Mouse (Mus musculus): ENCODE measurements at regions not wholly inside any gene's neighbourhood (a gene's known extent, or its start where the extent isn't known, plus 50 kb on each side); places are given as distances from the start of the nearest gene placed in this dataset.

- ATAC-seq (ENCODE audit: insufficient read depth, low FRiP score, low read depth) = no peak
- Histone ChIP-seq H3K4me3 (replicated peaks) (no peak overlapping the region), H3K4me1 (no peaks in the 10 kb centered on the region), H3K27me3 (replicated peaks) (no peaks in the 10 kb centered on the region), H3K27ac (no peak overlapping the region), H3K36me3 (no peaks in the 10 kb centered on the region), H3K9ac (no peak overlapping the region), H3K4me2 (no peak overlapping the region), H3K9me3 (no peaks in the 10 kb centered on the region)
- 48% methylated on average over 2 of the region's 2 CpGs for WGBS
Measured at GRCm38 (mm10) chr1:130309746-130310145, 113.1 kb downstream of the Cd55b start.

GRCm38 (mm10) chr1:130301828-130302386 lies 120.9 kb downstream of the Cd55b start:
- Histone ChIP-seq H3K9ac (no peak overlapping the region), H3K36me3 (no peaks in the 10 kb centered on the region), H3K4me2 (no peak overlapping the region), H3K4me3 (replicated peaks) (no peak overlapping the region), H3K27ac (no peak overlapping the region), H3K27me3 (replicated peaks) (no peaks in the 10 kb centered on the region), H3K9me3 (no peaks in the 10 kb centered on the region), H3K4me1 (0 out of 2 replicates have a peak, but pooled peaks cover 3% of the 10 kb centered on the region)
- ATAC-seq (ENCODE audit: insufficient read depth, low FRiP score, low read depth) = no peak
- 63% methylated on average over 11 of the region's 11 CpGs for WGBS

GRCm38 (mm10) chr1:130300065-130300815 lies 122.6 kb downstream of the Cd55b start:
- Histone ChIP-seq H3K36me3 (no peaks in the 10 kb centered on the region), H3K4me1 (0 out of 2 replicates have a peak, but pooled peaks cover 3% of the 10 kb centered on the region), H3K4me3 (replicated peaks) (peak overlapping the region; percentile 19; the same call in 1 of the 2 replicates), H3K9ac (no peak overlapping the region), H3K27me3 (replicated peaks) (no peaks in the 10 kb centered on the region), H3K4me2 (peak overlapping the region; percentile 38), H3K9me3 (no peaks in the 10 kb centered on the region), H3K27ac (no peak overlapping the region)
- 13% methylated on average over 13 of the region's 13 CpGs for WGBS
- ATAC-seq (ENCODE audit: insufficient read depth, low FRiP score, low read depth) = peak; percentile 70; the same call in 1 of the 2 replicates

GRCm38 (mm10) chr1:130299641-130300040 lies 123.2 kb downstream of the Cd55b start:
- H3K4me1 ChIP-seq = 0 out of 2 replicates have a peak, but pooled peaks cover 3% of the 10 kb centered on the region
- H3K36me3 ChIP-seq = no peaks in the 10 kb centered on the region
- H3K4me2 ChIP-seq = peak overlapping the region; percentile 38
- H3K4me3 ChIP-seq (replicated peaks) = peak overlapping the region; percentile 19; the same call in 1 of the 2 replicates
- no peaks in the 10 kb centered on the region for H3K9me3 ChIP-seq
- no peak overlapping the region for H3K9ac ChIP-seq
- 15% methylated on average over 4 of the region's 4 CpGs for WGBS
- H3K27ac ChIP-seq = no peak overlapping the region
- no peak for ATAC-seq (ENCODE audit: insufficient read depth, low FRiP score, low read depth)
- H3K27me3 ChIP-seq (replicated peaks) = no peaks in the 10 kb centered on the region

- H3K27ac ChIP-seq = no peak overlapping the region
- H3K4me1 ChIP-seq = 0 out of 2 replicates have a peak, but pooled peaks cover 3% of the 10 kb centered on the region
- H3K4me2 ChIP-seq = no peak overlapping the region
- ATAC-seq (ENCODE audit: insufficient read depth, low FRiP score, low read depth) = peak; percentile 60; the same call in 1 of the 2 replicates
- H3K36me3 ChIP-seq = no peaks in the 10 kb centered on the region
- H3K9ac ChIP-seq = no peak overlapping the region
- no peaks in the 10 kb centered on the region for H3K9me3 ChIP-seq
- 34% methylated on average over 3 of the region's 3 CpGs for WGBS
- no peaks in the 10 kb centered on the region for H3K27me3 ChIP-seq (replicated peaks)
- H3K4me3 ChIP-seq (replicated peaks) = no peak overlapping the region
Measured at GRCm38 (mm10) chr1:130299069-130299468, 123.7 kb downstream of the Cd55b start.

- H3K27me3 ChIP-seq (replicated peaks) = no peaks in the 10 kb centered on the region
Measured at GRCm38 (mm10) chr1:130298636-130299035, 124.2 kb downstream of the Cd55b start.

GRCm38 (mm10) chr1:130297471-130297870 lies 125.3 kb downstream of the Cd55b start:
- no peaks in the 10 kb centered on the region for H3K9me3 ChIP-seq
- H3K9ac ChIP-seq = no peak overlapping the region
- ATAC-seq (ENCODE audit: insufficient read depth, low FRiP score, low read depth) = no peak
- H3K36me3 ChIP-seq = no peaks in the 10 kb centered on the region
- WGBS = 70% methylated on average over 2 of the region's 2 CpGs
- 0 out of 2 replicates have a peak, but pooled peaks cover 3% of the 10 kb centered on the region for H3K4me1 ChIP-seq
- H3K27me3 ChIP-seq (replicated peaks) = no peaks in the 10 kb centered on the region
- H3K4me3 ChIP-seq (replicated peaks) = no peak overlapping the region
- no peak overlapping the region for H3K4me2 ChIP-seq
- H3K27ac ChIP-seq = no peak overlapping the region

More at GRCm38 (mm10) chr1:130298636-130299035, 124.2 kb downstream of the Cd55b start:
- Histone ChIP-seq H3K27ac (no peak overlapping the region), H3K36me3 (no peaks in the 10 kb centered on the region), H3K4me1 (0 out of 2 replicates have a peak, but pooled peaks cover 3% of the 10 kb centered on the region), H3K4me2 (no peak overlapping the region), H3K9ac (no peak overlapping the region), H3K4me3 (replicated peaks) (no peak overlapping the region), H3K9me3 (no peaks in the 10 kb centered on the region)
- 86% methylated on average over 1 of the region's 1 CpGs for WGBS
- ATAC-seq (ENCODE audit: insufficient read depth, low FRiP score, low read depth) = no peak

GRCm38 (mm10) chr1:130285882-130286281 lies 136.9 kb downstream of the Cd55b start:
- ATAC-seq (ENCODE audit: insufficient read depth, low FRiP score, low read depth) = no peak
- WGBS = 64% methylated on average over 6 of the region's 6 CpGs
- H3K27ac ChIP-seq = no peak overlapping the region

GRCm38 (mm10) chr1:130282153-130282552 lies 140.7 kb downstream of the Cd55b start:
- H3K36me3 ChIP-seq = no peaks in the 10 kb centered on the region
- no peak overlapping the region for H3K4me2 ChIP-seq
- no peak for ATAC-seq (ENCODE audit: insufficient read depth, low FRiP score, low read depth)
- H3K27ac ChIP-seq = no peak overlapping the region
- no peak overlapping the region for H3K4me3 ChIP-seq (replicated peaks)
- no peaks in the 10 kb centered on the region for H3K9me3 ChIP-seq
- no peak overlapping the region for H3K9ac ChIP-seq
- H3K27me3 ChIP-seq (replicated peaks) = no peaks in the 10 kb centered on the region
- WGBS = 51% methylated on average over 3 of the region's 3 CpGs
- no peaks in the 10 kb centered on the region for H3K4me1 ChIP-seq

More at GRCm38 (mm10) chr1:130285882-130286281, 136.9 kb downstream of the Cd55b start:
- H3K4me3 ChIP-seq (replicated peaks) = no peak overlapping the region
- H3K4me2 ChIP-seq = no peak overlapping the region
- no peaks in the 10 kb centered on the region for H3K36me3 ChIP-seq
- no peak overlapping the region for H3K9ac ChIP-seq
- no peaks in the 10 kb centered on the region for H3K27me3 ChIP-seq (replicated peaks)
- H3K9me3 ChIP-seq = no peaks in the 10 kb centered on the region
- H3K4me1 ChIP-seq = no peaks in the 10 kb centered on the region

GRCm38 (mm10) chr1:130279180-130279579 lies 143.6 kb downstream of the Cd55b start:
- Histone ChIP-seq H3K4me1 (no peaks in the 10 kb centered on the region), H3K4me2 (no peak overlapping the region), H3K27ac (no peak overlapping the region), H3K27me3 (replicated peaks) (no peaks in the 10 kb centered on the region), H3K9me3 (no peaks in the 10 kb centered on the region), H3K36me3 (no peaks in the 10 kb centered on the region), H3K4me3 (replicated peaks) (no peak overlapping the region), H3K9ac (no peak overlapping the region)
- ATAC-seq (ENCODE audit: insufficient read depth, low FRiP score, low read depth) = no peak

GRCm38 (mm10) chr1:130278000-130278536 lies 144.7 kb downstream of the Cd55b start:
- Histone ChIP-seq H3K4me3 (replicated peaks) (no peak overlapping the region), H3K9ac (no peak overlapping the region), H3K4me2 (no peak overlapping the region), H3K4me1 (no peaks in the 10 kb centered on the region), H3K27me3 (replicated peaks) (no peaks in the 10 kb centered on the region), H3K27ac (no peak overlapping the region), H3K36me3 (no peaks in the 10 kb centered on the region), H3K9me3 (no peaks in the 10 kb centered on the region)
- ATAC-seq (ENCODE audit: insufficient read depth, low FRiP score, low read depth) = no peak

GRCm38 (mm10) chr1:130276885-130277284 lies 145.9 kb downstream of the Cd55b start:
- H3K9me3 ChIP-seq = no peaks in the 10 kb centered on the region
- H3K27ac ChIP-seq = no peak overlapping the region
- ATAC-seq (ENCODE audit: insufficient read depth, low FRiP score, low read depth) = no peak
- H3K27me3 ChIP-seq (replicated peaks) = no peaks in the 10 kb centered on the region
- 48% methylated on average over 3 of the region's 3 CpGs for WGBS
- no peak overlapping the region for H3K4me3 ChIP-seq (replicated peaks)
- H3K4me2 ChIP-seq = no peak overlapping the region
- H3K36me3 ChIP-seq = no peaks in the 10 kb centered on the region
- no peaks in the 10 kb centered on the region for H3K4me1 ChIP-seq
- no peak overlapping the region for H3K9ac ChIP-seq

All from stomach, embryonic 15.5 days (tissue).